Mouse (Mus musculus): Measurements from ENCODE around the gene Atf4. TPM values are rescaled to one million over a fixed set of nuclear protein-coding genes. Genes with fewer than 3 reads are reported as not detected.
A peak's percentile ranks its signal among the peaks of the same experiment; 100 is the strongest.

Atf4 gene
- polyA plus RNA-seq, 1 experiment from 2014 or later: 104 TPM

GRCm38 (mm10) chr15:80253530-80253929 lies 1.5 kb upstream of the Atf4 start:
- no peak for TF ChIP-seq CTCF (IDR thresholded peaks at IDR 0.05; ENCODE audit: low read depth)
- TF ChIP-seq EP300 (optimal IDR thresholded peaks at IDR 0.05): no peak
- Histone ChIP-seq H3K4me2 (replicated peaks; ENCODE audit: low read depth) (no peak overlapping the region), H3K9me3 (ENCODE audit: control insufficient read depth, low read length) (no peaks in the 10 kb centered on the region), H3K27me3 (ENCODE audit: control insufficient read depth, insufficient read depth, low read length) (no peaks in the 10 kb centered on the region), H3K27ac (replicated peaks) (peak overlapping the region; percentile 100), H3K36me3 (ENCODE audit: control insufficient read depth, insufficient read depth, low read length) (peaks cover 35% of the 10 kb centered on the region), H3K4me1 (replicated peaks; ENCODE audit: control insufficient read depth, insufficient read depth) (peaks cover 9% of the 10 kb centered on the region), H3K4me3 (ENCODE audit: low read depth, low read length) (no peak overlapping the region), H3K9ac (ENCODE audit: low read length) (no peak overlapping the region)
- no peak for ATAC-seq (ENCODE audit: low FRiP score, low TSS enrichment)
- no peak for DNase-seq (ENCODE audit: low spot score)
- WGBS: 22% methylated on average over 2 of the region's 2 CpGs

- H3K4me1 ChIP-seq (replicated peaks; ENCODE audit: control insufficient read depth, insufficient read depth): peaks cover 9% of the 10 kb centered on the region
- H3K4me2 ChIP-seq (replicated peaks; ENCODE audit: low read depth): peak overlapping the region; percentile 88
- H3K9me3 ChIP-seq (ENCODE audit: control insufficient read depth, low read length): no peaks in the 10 kb centered on the region
- no peaks in the 10 kb centered on the region for H3K27me3 ChIP-seq (ENCODE audit: control insufficient read depth, insufficient read depth, low read length)
- WGBS: 14% methylated on average over 6 of the region's 6 CpGs
- peak; percentile 69 for DNase-seq (ENCODE audit: low spot score)
- peak overlapping the region; percentile 98 for H3K4me3 ChIP-seq (ENCODE audit: low read depth, low read length)
- peak overlapping the region; percentile 68 for H3K9ac ChIP-seq (ENCODE audit: low read length)
- H3K27ac ChIP-seq (replicated peaks): peak overlapping the region; percentile 100
- TF ChIP-seq CTCF (IDR thresholded peaks at IDR 0.05; ENCODE audit: low read depth): no peak
- peaks cover 29% of the 10 kb centered on the region for H3K36me3 ChIP-seq (ENCODE audit: control insufficient read depth, insufficient read depth, low read length)
- no peak for ATAC-seq (ENCODE audit: low FRiP score, low TSS enrichment)
Measured at GRCm38 (mm10) chr15:80254207-80254606, 777 bp upstream of the Atf4 start.

- ATAC-seq (ENCODE audit: low FRiP score, low TSS enrichment): peak; percentile 70
- peaks cover 9% of the 10 kb centered on the region for H3K4me1 ChIP-seq (replicated peaks; ENCODE audit: control insufficient read depth, insufficient read depth)
- peak; percentile 94 for DNase-seq (ENCODE audit: low spot score)
- H3K27ac ChIP-seq (replicated peaks): peak overlapping the region; percentile 100
- H3K9ac ChIP-seq (ENCODE audit: low read length): peak overlapping the region; percentile 100
- H3K9me3 ChIP-seq (ENCODE audit: control insufficient read depth, low read length): no peaks in the 10 kb centered on the region
- no peaks in the 10 kb centered on the region for H3K27me3 ChIP-seq (ENCODE audit: control insufficient read depth, insufficient read depth, low read length)
- peak overlapping the region; percentile 98 for H3K4me3 ChIP-seq (ENCODE audit: low read depth, low read length)
- WGBS: under 1% methylated on average over 35 of the region's 51 CpGs
- H3K4me2 ChIP-seq (replicated peaks; ENCODE audit: low read depth): peak overlapping the region; percentile 88
- peaks cover 20% of the 10 kb centered on the region for H3K36me3 ChIP-seq (ENCODE audit: control insufficient read depth, insufficient read depth, low read length)
- TF ChIP-seq CTCF (IDR thresholded peaks at IDR 0.05; ENCODE audit: low read depth) (peak; percentile 10; the same call in 1 of the 2 replicates), EP300 (optimal IDR thresholded peaks at IDR 0.05) (peak; percentile 11)
Measured at GRCm38 (mm10) chr15:80255646-80256121, 700 bp downstream of the Atf4 start.

GRCm38 (mm10) chr15:80256242-80256641 lies 1.3 kb downstream of the Atf4 start:
- peak overlapping the region; percentile 98 for H3K4me3 ChIP-seq (ENCODE audit: low read depth, low read length)
- TF ChIP-seq EP300 (optimal IDR thresholded peaks at IDR 0.05) (no peak), CTCF (IDR thresholded peaks at IDR 0.05; ENCODE audit: low read depth) (no peak; the same call in 1 of the 2 replicates)
- peak overlapping the region; percentile 88 for H3K4me2 ChIP-seq (replicated peaks; ENCODE audit: low read depth)
- ATAC-seq (ENCODE audit: low FRiP score, low TSS enrichment) (no peak), DNase-seq (ENCODE audit: low spot score) (no peak)
- H3K9me3 ChIP-seq (ENCODE audit: control insufficient read depth, low read length): no peaks in the 10 kb centered on the region
- H3K27ac ChIP-seq (replicated peaks): peak overlapping the region; percentile 100
- peaks cover 9% of the 10 kb centered on the region for H3K4me1 ChIP-seq (replicated peaks; ENCODE audit: control insufficient read depth, insufficient read depth)
- H3K27me3 ChIP-seq (ENCODE audit: control insufficient read depth, insufficient read depth, low read length): no peaks in the 10 kb centered on the region
- H3K36me3 ChIP-seq (ENCODE audit: control insufficient read depth, insufficient read depth, low read length): peaks cover 18% of the 10 kb centered on the region
- WGBS: 5% methylated on average over 16 of the region's 16 CpGs
- H3K9ac ChIP-seq (ENCODE audit: low read length): peak overlapping the region; percentile 100

- Histone ChIP-seq H3K9ac (ENCODE audit: low read length) (peak overlapping the region; percentile 100), H3K36me3 (ENCODE audit: control insufficient read depth, insufficient read depth, low read length) (peaks cover 18% of the 10 kb centered on the region)
- no peak for ATAC-seq (ENCODE audit: low FRiP score, low TSS enrichment)
Measured at GRCm38 (mm10) chr15:80256656-80257601, 1.9 kb downstream of the Atf4 start.

More at GRCm38 (mm10) chr15:80256656-80257601, 1.9 kb downstream of the Atf4 start:
- Histone ChIP-seq H3K4me2 (replicated peaks; ENCODE audit: low read depth) (peak overlapping the region; percentile 88), H3K9me3 (ENCODE audit: control insufficient read depth, low read length) (no peaks in the 10 kb centered on the region), H3K27ac (replicated peaks) (peak overlapping the region; percentile 100), H3K27me3 (ENCODE audit: control insufficient read depth, insufficient read depth, low read length) (no peaks in the 10 kb centered on the region), H3K4me3 (ENCODE audit: low read depth, low read length) (peak overlapping the region; percentile 98), H3K4me1 (replicated peaks; ENCODE audit: control insufficient read depth, insufficient read depth) (peaks cover 9% of the 10 kb centered on the region)
- TF ChIP-seq EP300 (optimal IDR thresholded peaks at IDR 0.05): peak; percentile 12
- no peak for TF ChIP-seq CTCF (IDR thresholded peaks at IDR 0.05; ENCODE audit: low read depth)
- no peak for DNase-seq (ENCODE audit: low spot score)
- 38% methylated on average over 12 of the region's 12 CpGs for WGBS

All from stomach, postnatal 0 days (tissue).